Mouse (Mus musculus): Measurements from ENCODE around the gene Vmn1r79.
"Not testable (repeated sequence)": the region's sequence is repeated elsewhere in the genome, so short reads cannot be mapped to it uniquely, and the experiment has no call there.

Gene Vmn1r79

DNA sequence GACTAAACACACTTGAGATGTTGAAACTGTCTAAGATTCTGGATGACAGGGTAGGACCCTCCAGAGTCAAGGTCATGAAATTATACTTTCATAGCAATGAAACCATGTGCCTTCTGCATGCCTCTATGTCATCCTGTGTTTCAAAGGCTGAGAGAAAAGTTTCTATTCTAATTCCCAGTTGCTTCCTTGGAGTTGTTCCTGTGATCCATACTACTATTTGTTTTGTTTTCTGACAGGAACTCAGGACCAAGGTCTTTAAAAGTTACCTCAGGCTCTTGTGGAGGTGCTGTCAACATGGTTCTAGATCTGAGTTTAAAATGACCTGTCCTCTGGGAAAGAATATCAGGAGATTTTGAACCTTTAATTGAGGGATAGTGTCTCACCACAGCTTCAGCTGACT lies at the start of gene Vmn1r79:
Gene Vmn1r79, plus strand, starts transcription at position 301 of the 400 bp plus-strand sequence.
- not testable (repeated sequence) for DNase-seq

DNA sequence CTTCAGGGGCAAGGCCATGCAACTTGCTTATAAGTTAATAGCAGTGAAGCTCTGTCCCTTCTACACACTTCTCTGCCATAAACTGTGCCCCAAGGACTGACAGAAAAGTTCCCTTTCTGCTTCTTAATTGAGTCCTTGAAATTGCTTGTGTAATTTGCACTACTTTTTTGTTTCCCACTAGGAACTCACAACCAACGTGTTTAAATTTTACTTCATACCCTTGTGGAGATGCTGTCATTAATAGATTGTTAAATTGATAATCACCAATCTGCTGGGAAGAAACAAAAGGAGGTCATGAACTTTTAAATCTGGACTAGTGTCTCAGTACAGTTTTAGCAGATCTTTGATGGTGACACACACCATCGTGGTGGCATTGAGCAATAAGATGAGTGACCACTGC lies 21.1 kb upstream of the Vmn1r79 start, which contains the start of gene Vmn1r78:
Gene Vmn1r78, plus strand, starts transcription at position 301 of the 400 bp plus-strand sequence.
- DNase-seq, result no peak

DNA sequence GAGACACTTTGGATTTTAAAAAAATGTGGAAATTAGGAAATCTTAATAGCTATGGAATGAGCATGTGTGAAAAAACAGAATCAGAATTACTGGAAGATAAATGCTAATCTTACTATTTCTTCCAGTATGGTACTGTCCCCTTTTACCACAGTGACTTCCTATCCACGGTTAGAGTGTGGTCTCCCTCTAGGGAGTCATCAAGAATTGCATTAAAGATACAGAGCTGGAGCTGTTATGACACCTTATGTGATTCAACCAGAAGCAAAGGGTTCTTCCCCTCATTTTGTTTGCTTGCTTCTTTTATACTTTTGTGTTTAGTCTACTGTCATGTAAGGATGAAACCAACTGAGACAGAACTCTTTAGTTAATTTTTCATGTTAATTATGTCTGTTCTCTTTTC lies 14.6 kb upstream of the Vmn1r79 start:
- DNase-seq, result not testable (repeated sequence)

- DNase-seq, result not testable (repeated sequence)
Measured at GRCm38 (mm10) chr7:12172926-12173325, 1.8 kb downstream of the Vmn1r79 start.

DNA sequence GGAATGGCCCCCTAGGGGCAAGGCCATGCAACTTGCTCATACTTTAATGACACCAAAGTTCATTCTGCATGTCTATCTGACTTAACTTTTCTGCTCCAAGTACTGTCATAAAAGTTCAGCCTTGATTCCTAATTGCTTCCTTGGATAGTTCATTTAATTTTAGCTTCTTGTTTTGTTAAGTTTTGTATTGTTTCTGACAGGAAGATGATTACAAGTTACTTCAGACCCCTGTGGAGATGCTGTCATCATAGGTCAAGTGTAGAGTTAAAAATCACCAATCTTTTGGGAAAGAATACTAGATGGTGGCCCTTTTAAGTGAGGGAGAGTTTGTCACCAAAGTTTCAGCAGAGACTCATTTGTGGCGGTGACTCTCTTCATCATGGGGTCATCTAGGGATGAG lies 17.9 kb downstream of the Vmn1r79 start, which contains the start of gene Vmn1r80:
Gene Vmn1r80, plus strand, starts transcription at position 301 of the 400 bp plus-strand sequence.
- DNase-seq, result no peak

- DNase-seq, result no peak
Measured at GRCm38 (mm10) chr7:12204141-12204540, 33.1 kb downstream of the Vmn1r79 start.
